Mouse (Mus musculus) forebrain, embryonic 10.5 days (tissue): ENCODE data around the gene Prnd. TPM values are rescaled to one million over a fixed set of nuclear protein-coding genes. Genes with fewer than 3 reads are reported as not detected.

ENCODE experiments used
- DNase-seq: peaks from one replicate; pipeline ENCODE4 v3.0.0-alpha.2; 2017; ENCODE audit warnings: low spot score; ENCODE audit errors: extremely low spot score
- H3K27ac ChIP-seq: fragments of 300-500 bp; sonication (generic); 2 replicates; pipeline ENCODE4 v1.5.1; 2016; ENCODE audit warnings: mild to moderate bottlenecking
- H3K27me3 ChIP-seq: fragments of 300-500 bp; sonication (generic); 2 replicates; pipeline ENCODE4 v1.6.1; 2016; ENCODE audit warnings: mild to moderate bottlenecking; ENCODE audit not compliant: poor library complexity, severe bottlenecking
- H3K36me3 ChIP-seq: fragments of 300-500 bp; sonication (generic); replicated peaks from 2 replicates; pipeline ENCODE4 v1.6.1; 2016; ENCODE audit warnings: mild to moderate bottlenecking, moderate library complexity
- H3K4me1 ChIP-seq: fragments of 300-500 bp; sonication (generic); 2 replicates; pipeline ENCODE4 v1.6.1; 2016
- H3K4me3 ChIP-seq: fragments of 300-500 bp; sonication (generic); 2 replicates; pipeline ENCODE4 v1.5.1; 2016; ENCODE audit warnings: mild to moderate bottlenecking, moderate library complexity
- H3K9me3 ChIP-seq: fragments of 300-500 bp; sonication (generic); 2 replicates; pipeline ENCODE4 v1.6.1; 2016; ENCODE audit warnings: mild to moderate bottlenecking, moderate library complexity
- WGBS: fragments of 180-500 bp; shearing (Covaris S2); methylation state at CpG from one replicate; pipeline ENCODE4 v1.1.7; 2016; 5-methylcytosine and 5-hydroxymethylcytosine counted together
- polyA plus RNA-seq: library from polyadenylated mRNA; unstranded; fragments of >200 nt; fragmentation: Nextera tagmentation; extraction: Ambion mirVana; gene quantifications from 2 replicates; pipeline ENCODE4 v1.2.1, GENCODE M21; 2016

The Prnd gene
- polyA plus RNA-seq, 1 experiment from 2014 or later = 3.9 TPM

DNA sequence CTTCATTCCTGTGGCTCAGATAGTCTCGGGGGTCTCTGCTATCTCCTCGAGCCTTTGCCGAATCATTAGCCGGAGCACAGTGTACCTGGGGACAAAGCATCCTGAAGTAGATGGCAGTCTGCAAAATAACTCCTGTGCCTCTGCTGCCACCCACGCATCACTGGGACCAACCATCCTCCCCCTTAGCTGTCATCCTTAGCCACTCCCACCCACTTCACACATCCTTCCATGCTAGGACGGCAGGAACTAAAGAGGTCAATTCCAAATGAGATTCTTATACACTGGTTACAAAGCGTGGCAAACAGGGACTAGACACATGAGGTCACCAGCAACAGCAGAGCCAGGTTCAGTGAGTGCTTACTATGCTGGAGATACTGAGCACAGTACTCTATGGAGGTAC, 45.7 kb downstream of the Prnd start:
- Histone ChIP-seq H3K4me3 (no peak overlapping the region), H3K36me3 (peaks cover 67% of the 10 kb centered on the region)
- 92% methylated on average over 7 of the region's 7 CpGs for WGBS

DNA sequence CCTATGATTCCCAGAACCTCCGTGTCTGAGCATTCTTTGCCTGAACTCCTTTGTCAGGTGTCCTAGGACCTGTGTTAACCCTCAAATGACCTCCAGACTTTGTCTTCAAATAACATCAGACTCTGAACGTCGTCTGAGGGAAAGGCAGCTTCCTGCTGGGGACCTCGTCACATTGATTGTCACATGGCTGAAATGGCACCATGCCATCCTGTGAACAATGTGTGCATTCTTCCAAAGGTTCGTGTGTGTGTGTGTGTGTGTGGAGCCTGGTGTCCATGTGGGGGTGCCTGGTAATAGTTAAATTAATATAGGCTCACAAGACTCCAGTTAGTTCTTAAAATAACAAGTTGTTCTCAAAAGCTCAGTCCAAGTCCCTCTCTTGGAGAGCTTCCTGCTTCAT, 46.7 kb downstream of the Prnd start:
- peaks cover 26% of the 10 kb centered on the region for H3K4me1 ChIP-seq
- no peaks in the 10 kb centered on the region for H3K27me3 ChIP-seq
- peaks cover 74% of the 10 kb centered on the region for H3K36me3 ChIP-seq
- H3K9me3 ChIP-seq = no peaks in the 10 kb centered on the region
- H3K27ac ChIP-seq = no peak overlapping the region
- WGBS = 64% methylated on average over 5 of the region's 5 CpGs
- no peak overlapping the region for H3K4me3 ChIP-seq
- DNase-seq = no peak

More for the DNA sequence above, 45.7 kb downstream of the Prnd start:
- no peaks in the 10 kb centered on the region for H3K9me3 ChIP-seq
- no peaks in the 10 kb centered on the region for H3K27me3 ChIP-seq
- H3K27ac ChIP-seq = no peak overlapping the region
- DNase-seq = no peak
- peaks cover 29% of the 10 kb centered on the region for H3K4me1 ChIP-seq

DNA sequence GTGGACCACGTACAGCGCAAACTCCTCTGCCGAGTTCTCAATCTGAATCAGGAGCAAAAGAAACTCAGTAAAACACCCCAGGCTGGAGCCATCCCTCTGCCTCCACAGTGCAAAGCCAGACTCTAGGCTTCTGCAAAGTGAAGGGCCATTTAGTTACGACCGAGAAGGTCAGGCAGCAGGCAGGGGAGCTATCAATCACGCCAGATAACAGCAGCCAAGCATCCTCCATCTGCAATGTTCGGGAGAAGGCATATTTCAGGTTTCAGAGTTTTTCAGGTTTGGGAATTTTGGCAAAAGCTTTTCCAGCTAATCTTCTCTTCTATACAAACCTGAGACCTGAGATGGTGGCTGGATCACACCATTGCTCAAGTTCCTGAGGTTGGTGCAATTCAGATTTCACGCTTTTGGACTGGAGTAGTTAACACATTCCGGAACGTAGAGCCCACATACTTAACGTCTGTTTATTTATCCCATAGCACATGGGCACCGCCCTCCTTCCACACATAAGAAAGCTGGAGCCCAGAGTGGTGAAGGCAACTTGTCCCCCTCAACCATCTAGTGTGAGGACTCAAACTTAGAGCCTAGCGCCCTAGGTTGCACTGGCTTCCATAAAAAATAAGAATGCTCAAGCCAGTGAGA, 51.2 kb downstream of the Prnd start:
- WGBS = 93% methylated on average over 13 of the region's 13 CpGs
- H3K36me3 ChIP-seq = peaks cover 93% of the 10 kb centered on the region
- H3K9me3 ChIP-seq = no peaks in the 10 kb centered on the region
- H3K4me3 ChIP-seq = no peak overlapping the region
- DNase-seq = no peak
- peaks cover 4% of the 10 kb centered on the region for H3K4me1 ChIP-seq
- H3K27me3 ChIP-seq = no peaks in the 10 kb centered on the region
- no peak overlapping the region for H3K27ac ChIP-seq

DNA sequence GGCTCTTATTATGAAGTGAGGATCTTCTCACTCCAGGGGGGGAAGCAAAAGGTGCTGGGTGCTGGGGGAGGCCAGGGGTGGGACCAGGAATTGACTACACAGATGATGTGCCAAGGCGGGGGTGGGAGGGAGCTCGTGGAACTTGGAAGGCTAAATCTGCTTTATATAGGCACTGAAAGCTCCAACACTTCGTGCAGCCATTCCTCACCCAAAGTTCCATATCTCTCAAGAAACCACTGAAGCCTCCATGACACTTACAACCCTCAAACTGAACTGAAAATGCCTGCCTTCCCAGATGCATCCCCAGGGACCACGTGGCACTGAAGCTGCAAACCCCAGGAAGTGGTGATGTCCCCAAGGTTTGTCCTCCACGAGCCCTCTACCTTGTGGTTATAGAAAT, 53.3 kb downstream of the Prnd start:
- peaks cover 90% of the 10 kb centered on the region for H3K36me3 ChIP-seq
- H3K27me3 ChIP-seq = no peaks in the 10 kb centered on the region
- H3K9me3 ChIP-seq = no peaks in the 10 kb centered on the region
- peaks cover 12% of the 10 kb centered on the region for H3K4me1 ChIP-seq
- H3K27ac ChIP-seq = no peak overlapping the region
- no peak for DNase-seq
- no peak overlapping the region for H3K4me3 ChIP-seq
- WGBS = 90% methylated on average over 5 of the region's 5 CpGs

DNA sequence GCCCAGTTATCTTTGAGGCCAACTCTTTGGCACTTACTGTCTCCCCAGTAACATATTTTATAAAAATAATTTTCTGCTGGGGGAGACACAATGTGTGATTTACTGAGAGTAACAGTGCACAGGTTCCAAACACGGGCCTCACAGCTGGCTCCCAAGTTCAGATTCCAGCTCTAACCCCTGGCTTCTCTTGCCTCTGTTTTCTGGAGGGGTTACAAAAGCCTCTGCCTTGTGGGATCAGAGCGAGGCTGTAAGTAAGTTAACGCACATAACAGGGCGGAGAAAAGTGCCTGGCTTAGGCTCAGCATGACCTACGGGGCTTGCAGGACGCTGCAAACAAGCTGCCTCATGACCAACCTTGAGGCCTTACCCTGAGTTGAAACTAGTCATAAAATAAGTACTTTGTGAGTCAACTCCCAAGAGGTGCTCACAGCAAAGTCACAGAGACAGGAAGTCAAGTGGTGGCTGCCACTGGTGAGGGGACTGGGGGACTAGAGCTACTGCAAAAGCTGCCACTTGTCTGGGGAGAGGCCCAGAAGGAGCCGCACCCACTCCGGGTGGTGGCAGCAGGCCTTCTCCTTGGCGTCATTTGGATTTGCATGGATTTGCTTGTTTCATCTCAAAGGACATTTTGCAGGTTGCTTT, 54.0 kb downstream of the Prnd start:
- Histone ChIP-seq H3K4me3 (no peak overlapping the region), H3K4me1 (peaks cover 12% of the 10 kb centered on the region), H3K9me3 (no peaks in the 10 kb centered on the region), H3K36me3 (peaks cover 92% of the 10 kb centered on the region), H3K27ac (no peak overlapping the region), H3K27me3 (no peaks in the 10 kb centered on the region)
- WGBS = 85% methylated on average over 9 of the region's 9 CpGs
- no peak for DNase-seq

DNA sequence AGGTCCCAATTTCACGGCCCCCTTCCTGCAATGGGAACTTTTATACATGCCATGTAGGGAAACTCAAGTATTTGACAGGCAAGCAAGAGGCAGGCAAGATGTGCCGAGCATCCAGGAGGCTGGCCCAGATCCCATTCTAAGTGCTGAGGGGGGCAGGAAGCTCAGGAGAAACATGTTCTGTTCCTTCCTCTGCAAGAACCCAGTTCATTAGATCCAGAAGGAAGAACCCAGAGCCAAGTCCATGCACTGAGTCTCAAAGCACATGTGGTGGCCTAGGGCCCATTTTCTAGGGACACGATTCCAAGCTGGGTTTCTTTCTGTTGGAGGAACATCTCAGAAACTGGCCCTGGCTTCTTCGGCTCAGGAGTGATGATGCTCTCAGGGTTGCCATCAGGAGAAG, 54.8 kb downstream of the Prnd start:
- 94% methylated on average over 4 of the region's 4 CpGs for WGBS
- H3K9me3 ChIP-seq = no peaks in the 10 kb centered on the region
- H3K4me1 ChIP-seq = peaks cover 12% of the 10 kb centered on the region
- H3K27me3 ChIP-seq = no peaks in the 10 kb centered on the region
- H3K27ac ChIP-seq = no peak overlapping the region
- no peak for DNase-seq
- peaks cover 92% of the 10 kb centered on the region for H3K36me3 ChIP-seq
- no peak overlapping the region for H3K4me3 ChIP-seq

Other genes with a start within 250 kb of the Prnd start
- not detected in 2 replicates for gene Erv3, start 91.1 kb upstream of the Prnd start, polyA plus RNA-seq
- gene Prnp, start 40.9 kb upstream of the Prnd start, polyA plus RNA-seq = 19.6 and 23.2 TPM in 2 replicates
- not detected in 2 replicates for gene Prn, start 40.9 kb upstream of the Prnd start, polyA plus RNA-seq
- 23.5 and 24.8 TPM in 2 replicates for gene Rassf2, start 79.4 kb downstream of the Prnd start, polyA plus RNA-seq
- gene Slc23a2, start 194.2 kb downstream of the Prnd start, polyA plus RNA-seq = 10.9 and 12.6 TPM in 2 replicates